Mouse (Mus musculus) NIH3T3 (cell line): ENCODE measurements at regions not wholly inside any gene's neighbourhood (a gene's known extent, or its start where the extent isn't known, plus 50 kb on each side); places are given as distances from the start of the nearest gene placed in this dataset.

Source experiments
- DNase-seq: peaks from one replicate; pipeline ENCODE4 v3.0.0-alpha.2; 2012; ENCODE audit warnings: low read depth

DNA sequence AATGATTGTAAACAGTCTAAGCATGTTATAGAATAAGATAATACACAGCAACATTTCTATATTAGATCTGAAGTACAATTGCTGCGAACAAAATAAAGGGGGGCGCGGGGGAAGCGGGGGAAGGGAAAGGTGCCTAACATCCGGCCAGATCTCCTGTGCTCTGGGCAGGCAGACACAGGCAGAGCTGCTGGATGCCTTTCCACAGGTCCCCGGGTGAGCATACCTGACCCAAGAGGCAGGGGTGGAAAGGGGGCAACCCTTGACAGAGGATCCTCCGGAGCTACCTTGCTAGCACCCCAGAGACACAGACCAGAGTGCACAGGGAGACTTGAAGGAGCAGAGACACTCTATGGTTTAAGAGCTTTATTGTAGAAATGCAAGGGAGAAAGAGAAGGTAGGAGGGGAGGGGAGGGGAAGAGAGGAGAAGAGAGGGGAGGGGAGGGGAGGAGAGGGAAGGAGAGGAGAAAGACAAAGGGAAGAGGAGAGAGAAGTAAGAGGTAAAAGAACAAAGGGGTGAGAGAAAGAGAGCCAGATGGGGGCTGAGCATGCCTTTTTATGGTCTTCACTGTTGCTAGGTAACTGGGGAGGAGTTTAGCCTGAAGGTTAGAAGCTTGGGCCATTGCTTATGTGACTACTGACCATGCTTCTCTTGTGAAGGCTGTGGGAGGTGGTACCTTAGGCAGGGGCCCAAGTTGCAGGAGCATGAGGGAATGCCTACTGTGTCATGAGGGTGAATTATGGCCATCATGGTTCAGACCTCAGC, 308.2 kb upstream of the Negr1 start:
- no peak for DNase-seq

DNA sequence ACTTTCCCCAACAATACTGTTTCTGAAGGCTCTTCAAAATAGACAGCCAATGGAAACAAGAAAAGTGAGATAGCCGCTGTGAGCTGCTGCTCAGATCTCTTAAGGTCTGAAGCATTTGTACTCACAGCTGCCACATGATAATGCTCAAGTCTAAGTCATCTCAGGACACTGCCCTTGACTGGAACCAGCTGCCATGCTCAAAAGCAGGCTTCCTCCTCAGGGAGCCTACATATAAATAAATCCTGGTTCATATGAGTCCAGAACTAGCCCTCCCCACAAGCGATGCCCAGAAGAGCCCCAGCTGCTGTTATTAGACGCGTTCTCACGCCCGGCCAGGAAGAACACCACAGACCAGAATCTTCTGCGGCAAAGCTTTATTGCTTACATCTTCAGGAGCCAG, 304.9 kb upstream of the Negr1 start:
- no peak for DNase-seq

DNA sequence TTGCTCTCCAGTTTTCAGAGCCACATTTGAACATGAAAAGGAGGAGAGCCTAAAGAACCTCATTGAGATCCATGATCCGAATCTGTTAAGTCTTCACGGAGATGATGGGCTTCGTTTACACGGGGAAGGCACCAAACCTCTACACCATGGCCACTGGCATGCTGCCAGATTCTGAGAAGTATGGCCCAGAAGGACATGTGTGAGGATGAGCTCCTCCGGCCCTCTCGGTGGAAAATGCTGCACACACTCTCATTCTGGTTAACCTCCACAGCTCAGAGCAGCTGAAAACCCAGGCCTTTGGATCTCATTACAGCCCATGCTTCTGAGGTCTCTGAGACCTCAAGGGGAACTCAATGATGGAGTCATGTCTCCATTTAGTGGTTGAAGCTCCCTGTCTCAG, 296.9 kb upstream of the Negr1 start:
- peak; percentile 4 for DNase-seq

DNA sequence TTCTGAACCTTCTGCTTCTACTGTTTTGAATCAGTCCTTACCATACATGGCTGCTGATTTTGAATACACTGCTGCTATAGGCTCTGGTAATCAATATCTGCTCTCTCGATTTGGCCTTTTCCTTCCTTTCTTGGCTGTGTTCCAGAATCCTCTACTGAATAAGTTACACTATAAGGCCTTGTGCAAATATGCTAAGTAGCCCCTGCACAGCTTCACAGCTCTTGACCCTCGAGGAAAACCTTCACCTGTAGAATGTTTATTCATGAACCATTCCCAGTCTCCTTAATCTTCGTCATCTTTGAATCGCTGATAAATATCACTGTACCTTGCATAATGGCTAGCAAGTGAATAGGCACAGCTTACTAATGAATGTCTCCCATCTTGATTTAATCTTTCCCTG, 293.9 kb upstream of the Negr1 start:
- no peak for DNase-seq

DNA sequence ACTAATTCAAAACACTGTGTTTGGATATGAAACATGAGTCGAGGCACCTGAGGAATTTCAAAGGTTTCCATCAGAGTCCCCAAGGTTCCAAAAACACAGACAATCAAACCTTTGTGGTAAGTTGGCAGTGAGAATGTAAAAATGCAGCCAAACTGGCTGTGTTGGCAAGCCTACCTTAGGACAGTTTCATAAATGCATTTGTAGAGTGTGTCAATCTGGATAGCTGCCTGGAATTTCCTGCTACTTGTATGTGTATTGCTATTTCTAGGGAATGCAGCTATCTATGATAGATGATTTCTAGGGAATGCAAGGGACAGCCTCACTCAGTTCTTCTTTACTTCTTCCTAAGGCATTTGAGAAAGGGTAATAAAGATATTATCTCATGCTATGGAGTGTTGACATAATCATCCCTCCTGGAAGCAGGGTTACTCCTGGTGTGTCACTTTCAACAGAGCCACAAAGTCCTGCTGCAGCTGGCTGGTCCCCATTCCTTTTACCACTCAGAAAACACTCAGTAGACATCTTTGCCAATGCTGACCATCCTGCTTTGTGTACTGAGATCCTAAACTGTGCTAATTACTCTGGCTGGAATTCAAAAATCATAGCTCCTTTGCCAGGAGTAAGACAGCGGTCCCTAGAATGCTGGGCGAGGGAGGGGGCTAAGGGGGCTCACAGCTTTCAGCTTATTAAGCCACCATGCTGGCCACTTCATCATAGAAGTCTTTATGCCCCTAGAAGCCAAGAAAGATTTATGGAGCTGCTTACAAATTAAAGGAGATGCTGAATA, 261.4 kb upstream of the Negr1 start:
- no peak for DNase-seq

DNA sequence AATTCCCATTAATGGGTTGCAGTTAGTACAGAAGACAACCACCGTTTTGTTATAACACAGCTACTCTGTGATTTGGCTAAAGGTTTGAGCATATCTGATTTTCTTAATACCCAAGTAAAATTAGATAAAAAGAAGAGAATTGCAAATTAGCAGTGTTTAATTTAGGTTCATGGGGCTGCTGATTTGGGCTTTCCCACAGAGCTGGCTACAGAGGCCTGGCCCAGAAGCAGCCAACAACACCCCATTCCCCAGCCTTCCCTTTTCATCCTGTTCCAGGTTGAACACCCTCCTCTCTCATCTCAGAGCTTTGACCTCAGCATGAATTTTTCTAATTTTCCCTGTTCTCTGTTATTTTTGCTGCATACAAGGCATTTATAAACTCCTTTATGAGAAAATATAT, 260.3 kb upstream of the Negr1 start:
- no peak for DNase-seq

DNA sequence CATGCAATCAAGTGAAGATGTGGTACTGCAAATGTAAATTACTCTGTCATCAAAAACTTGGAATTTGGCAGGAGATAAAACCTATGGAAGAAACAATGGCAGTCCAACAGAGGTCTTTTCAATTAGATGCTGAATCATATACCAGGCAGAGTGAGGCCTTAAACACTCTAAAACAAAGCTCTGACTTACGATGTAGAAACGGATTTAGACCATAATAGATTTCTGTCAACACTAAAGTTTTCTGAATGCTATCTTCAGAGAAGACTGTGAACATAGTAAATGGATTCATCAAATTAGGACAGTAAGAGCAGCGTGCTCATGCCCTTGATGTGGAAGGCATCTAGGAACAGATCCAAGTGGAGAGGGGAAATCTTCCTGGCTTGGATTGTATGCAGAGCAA, 259.8 kb upstream of the Negr1 start:
- no peak for DNase-seq

DNA sequence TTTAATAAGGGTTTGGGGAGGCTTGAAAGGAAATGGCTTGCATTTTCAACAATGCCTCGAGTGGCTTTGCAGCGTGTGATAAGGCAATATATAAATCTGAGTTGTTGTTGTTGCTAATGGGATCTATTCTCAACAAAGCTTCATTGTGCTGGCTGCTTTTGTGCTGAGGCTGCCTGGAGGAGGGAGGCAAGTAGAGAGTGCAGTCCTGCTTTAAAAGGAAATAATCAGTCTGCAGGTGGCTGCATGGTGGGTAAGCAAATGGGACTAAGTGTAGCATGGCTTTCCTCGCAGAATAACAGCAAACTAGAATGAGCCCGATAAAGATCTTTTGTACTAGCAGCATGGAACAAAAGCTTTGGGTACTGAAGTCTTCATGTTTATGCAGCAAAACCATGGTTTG, 257.4 kb upstream of the Negr1 start:
- no peak for DNase-seq

DNA sequence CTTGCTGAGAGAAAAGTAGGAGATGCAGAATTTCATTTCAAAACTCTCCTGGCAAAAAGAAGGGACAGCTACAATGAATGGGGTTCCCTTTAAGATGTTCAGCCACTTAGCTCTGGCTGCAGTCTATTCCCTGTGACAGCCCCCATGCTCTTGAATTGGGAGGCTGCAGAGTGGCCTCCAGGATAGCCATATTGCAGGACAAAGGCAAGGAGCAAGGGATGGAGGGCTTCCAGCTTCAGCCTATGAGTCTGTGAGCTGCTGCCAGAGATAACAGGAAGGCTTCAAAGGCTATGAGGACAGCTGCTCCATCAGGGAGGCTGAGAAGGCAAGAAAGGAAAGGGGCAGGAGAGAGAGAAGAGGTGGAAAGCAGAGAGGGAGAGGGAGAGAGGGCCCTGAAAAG, 256.5 kb upstream of the Negr1 start:
- DNase-seq, result no peak

DNA sequence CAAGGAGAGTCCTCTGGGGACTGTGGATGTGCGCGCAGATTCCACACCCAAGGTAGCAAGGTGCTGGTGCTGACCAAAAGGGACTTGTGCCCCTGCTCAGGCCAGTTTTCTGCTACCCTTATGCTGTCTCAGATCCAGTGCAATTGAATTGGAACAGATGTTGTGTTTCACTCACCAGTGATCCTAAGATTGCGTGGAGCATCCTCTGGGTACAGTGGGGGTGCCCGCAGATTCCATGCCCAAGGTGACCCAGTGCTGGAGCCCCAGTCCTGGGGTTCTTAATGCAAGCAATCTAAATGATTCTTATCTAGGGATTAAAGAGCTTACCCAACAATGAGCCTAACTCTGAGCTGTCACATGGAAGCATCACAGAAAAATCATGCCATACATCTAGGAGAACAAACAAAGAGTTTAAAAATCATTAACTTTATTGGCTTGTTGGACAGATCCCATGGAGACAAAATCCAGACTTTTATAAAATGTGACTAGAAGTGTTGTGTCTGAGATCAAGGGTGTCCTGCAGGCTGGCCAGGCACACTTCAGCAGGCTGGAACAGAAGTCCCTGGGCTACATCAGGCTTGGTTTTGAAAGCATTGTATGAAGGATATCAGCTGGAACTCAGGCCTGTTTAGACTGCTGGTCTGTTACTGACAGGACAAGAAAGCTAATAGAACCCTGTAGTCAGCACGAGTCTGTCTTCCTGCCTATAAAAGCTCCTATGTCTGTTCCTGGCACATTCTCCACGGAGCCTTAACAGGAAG, 226.4 kb upstream of the Negr1 start:
- no peak for DNase-seq

DNA sequence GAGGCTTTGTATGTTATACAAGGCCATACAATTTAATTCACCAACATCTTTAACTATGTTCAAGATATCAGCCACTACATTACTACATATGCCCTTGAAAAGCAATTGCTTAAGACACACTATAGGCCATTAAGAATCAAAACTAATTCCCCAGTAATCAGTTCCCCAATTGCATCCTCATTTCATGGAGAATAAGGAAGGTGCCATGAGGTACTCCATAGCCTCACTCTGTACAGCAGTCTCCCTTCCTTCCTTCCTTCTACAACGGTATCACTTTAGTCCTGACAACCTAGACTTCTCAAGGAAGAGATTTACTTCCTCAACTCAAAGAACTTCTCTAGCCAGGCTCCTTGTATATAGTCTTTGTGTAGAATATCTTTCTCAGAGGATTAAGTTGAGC, 220.1 kb upstream of the Negr1 start:
- no peak for DNase-seq

DNA sequence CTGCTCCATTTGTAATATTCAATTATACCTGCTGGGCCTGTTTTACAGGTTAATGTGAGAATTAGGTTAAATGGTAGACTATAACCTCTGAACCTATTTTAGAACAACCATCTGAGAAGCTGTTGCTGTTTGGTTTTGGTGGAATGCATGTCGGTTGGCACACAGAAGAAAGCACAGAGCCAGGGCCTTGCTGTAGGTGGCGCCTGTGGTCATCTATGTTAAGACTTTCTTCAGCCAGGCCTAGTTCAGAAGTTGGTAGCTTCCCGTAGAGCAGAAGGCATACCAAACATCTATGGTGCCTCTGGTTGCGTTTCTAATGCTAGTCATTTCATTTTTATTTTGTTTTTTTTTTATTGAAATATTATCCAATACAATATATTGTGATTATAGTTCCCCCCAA, 209.9 kb upstream of the Negr1 start:
- DNase-seq, result no peak

DNA sequence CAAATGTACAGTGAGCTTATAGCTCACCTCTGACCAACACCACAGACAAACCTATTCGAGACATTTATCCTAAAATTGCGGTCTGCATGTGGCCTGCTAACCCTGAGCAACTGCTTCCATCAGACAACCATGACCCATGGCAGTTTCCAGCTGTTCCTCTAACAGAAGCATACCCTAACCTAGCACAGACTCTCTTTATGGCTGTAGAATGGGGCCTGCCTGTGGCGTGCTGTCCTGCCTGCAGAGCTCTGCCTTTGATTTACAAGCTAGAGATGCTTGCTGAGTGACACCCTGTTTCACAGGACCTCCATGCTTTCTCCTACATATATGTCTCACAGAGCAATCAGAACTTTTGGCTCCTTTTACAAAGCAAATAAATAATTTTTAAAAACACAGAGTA, 208.2 kb upstream of the Negr1 start:
- DNase-seq, result no peak

DNA sequence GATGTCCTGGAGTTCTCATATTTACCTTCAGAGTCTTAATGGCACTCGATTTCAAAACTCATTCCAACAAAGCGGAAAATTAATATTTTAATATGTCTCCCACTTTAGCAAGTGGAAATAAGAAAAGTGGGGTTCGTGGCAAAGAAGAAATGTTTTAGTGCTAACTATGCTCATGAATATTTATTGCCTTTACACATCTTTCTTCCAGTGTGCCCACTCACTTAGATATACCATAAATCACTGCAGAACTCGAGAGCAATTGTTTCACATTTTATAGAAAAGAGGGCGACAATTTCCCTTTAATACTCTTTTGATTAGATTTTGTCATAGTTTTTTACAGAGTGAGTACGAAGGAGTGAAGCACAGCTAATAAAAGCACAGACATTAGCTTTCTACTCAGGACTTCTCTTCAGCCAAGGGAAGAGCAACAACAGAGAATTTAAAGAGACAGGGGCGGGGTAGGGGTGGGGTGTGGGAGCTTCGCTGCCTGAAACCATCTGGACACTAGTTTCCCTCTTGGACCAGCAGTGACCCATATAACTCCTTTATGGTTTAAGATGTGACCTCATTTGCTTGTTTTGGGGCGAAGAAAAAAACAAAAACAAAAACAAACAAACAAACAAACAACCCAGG, 207.6 kb upstream of the Negr1 start:
- no peak for DNase-seq

DNA sequence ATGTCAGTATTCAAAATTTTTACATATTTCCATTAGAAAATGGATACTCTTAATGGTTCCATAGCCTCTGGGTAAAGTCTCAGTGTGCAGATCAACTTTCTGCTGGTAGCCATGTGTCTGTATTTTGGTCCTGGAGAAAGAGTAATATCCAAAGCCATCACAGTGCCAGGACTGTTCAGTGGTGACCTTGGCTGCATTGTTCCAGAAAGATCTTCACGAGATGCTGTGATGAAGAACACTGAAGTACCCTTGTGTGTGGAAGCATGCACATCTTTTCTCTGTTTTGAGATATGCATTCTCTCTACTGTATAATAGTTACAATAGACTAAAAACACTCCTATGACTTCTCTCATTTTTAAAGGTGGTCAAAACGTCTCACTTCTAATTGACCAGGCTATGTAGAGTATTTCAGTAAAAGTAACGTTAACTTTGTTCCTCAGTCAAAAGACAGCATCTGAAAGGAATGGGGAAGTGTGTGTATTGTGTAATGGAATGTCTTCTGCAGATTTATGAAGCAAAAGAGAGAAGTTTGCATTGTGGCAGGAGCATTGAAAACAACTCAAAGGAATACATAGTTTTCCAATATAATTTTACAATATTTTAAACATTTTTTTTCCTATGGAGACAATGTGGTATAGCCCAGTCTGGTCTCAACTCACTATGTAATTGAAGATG, 192.8 kb upstream of the Negr1 start:
- no peak for DNase-seq

DNA sequence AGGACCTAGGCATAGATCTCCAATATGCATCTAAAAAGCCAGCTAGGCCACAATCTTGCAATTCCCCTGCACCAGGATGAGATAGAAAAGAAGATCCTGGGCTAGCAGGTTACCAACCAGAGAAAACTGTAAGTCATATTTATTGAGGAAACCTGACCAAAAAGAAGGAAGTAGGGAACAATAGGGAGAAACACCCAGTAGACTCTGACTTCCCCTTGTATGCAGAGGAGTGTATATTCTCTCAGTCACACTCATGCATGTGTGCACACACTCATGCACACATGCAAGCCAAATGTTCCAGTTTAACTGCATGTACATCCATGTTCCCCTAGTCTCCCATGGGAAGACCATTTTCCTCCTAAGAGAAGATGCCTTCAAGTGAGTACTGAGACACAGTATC, 184.9 kb upstream of the Negr1 start:
- DNase-seq, result no peak

DNA sequence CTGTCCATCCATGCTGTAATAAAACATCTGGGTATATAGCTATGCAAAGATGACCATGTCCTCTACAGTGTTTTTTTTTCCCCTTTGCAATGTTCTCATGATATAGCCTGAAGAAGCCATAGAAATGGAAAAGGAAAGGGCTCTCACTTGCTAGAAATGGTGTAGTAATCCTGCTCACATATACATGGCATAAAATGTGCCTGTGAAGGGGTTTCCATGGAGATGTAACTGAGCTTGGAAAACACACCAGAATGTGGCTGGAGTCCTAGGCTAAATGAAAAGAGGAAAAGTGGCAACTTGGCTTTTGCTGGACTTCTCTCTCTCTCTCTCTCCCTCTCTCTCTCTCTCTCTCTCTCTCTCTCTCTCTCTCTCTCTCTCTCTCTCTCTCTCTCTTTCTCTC, 178.7 kb upstream of the Negr1 start:
- no peak for DNase-seq

DNA sequence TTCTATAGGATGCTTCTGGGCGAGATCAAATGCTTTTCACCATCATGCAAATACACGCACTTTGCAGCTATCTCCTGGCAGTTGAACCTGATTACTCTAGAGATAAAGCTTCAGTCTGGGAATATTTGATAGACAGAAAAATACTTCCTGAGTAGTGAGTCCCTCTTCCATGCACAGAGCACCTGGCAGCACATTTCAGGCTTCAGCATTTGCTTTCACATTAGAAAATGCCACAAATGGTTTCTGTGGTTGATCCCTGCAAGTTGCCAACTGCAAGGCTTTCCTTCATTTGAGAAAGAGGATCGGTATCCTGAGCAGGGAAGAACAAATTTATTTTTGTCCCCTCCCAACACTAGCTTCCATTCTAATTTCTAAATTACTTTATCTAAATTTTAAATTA, 155.5 kb upstream of the Negr1 start:
- DNase-seq, result no peak

DNA sequence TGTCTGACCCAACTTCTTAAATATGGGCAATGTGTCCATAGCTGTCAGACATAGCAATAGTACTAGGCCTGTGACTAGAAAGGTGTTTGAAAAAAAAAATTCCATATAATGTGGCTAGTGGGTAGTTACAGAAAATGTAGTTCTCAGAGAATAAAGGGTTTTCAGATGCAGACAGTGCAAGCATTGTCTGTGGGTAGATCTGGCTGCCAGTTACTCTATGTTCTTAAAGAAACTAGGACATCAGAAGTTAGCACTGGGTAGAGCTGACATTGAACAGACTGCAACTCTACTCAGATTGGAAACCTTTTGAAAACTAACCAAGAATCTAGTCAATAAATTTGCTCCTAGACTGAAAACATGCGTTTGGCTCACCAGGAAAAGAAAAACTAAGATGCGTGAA, 154.5 kb upstream of the Negr1 start:
- DNase-seq, result no peak

DNA sequence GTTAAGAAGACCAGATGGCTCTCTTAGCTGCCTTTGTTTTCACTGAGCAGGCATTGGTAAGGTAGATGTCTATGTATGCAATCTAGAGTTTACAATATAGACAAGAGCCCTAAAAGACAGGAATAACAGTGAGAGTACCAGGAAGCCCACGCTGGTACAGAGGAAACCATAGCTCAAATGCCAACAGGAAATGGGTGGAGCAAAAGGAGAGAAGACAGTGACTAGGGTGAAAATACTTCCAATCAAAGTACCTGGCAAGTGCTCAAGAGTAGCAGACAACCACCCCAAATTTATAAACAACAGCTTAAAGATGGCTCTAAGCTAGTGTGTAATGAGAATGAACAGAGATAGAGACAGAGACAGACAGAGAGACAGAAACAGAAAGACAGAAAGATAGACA, 151.5 kb upstream of the Negr1 start:
- DNase-seq, result no peak

DNA sequence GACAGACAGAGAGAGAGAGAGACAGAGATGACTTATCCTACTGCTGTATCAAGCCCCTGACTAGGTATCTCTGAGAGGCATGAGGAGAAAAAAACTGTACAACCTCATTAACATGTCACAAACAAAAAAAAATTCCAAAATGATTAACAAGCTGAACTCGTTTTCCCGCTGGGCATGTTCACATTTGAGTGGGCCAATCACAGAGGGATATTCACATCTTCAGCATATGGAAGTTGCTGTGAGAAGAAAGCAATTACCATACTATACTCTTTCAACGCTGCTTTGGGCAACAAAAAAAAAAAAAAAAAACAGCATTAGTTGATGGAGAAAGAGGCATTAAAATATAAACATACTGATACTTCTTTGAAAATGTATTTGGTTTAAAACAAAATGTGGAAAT, 148.8 kb upstream of the Negr1 start:
- no peak for DNase-seq
